Mouse (Mus musculus) heart, adult 2 months (tissue): ENCODE measurements around the gene Rlim.

Source experiments
- CTCF ChIP-seq: fragments of 200-600 bp; IDR thresholded peaks from 2 replicates; pipeline ENCODE4 v1.8.1; 2022; ENCODE audit warnings: antibody characterized with exemption, mild to moderate bottlenecking, moderate library complexity
- EP300 ChIP-seq: fragments of 200-500 bp; IDR thresholded peaks from 2 replicates; pipeline ENCODE4 v1.6.1; 2011; ENCODE audit warnings: low read depth, low read length, control low read depth; ENCODE audit not compliant: insufficient read depth
- POLR2A ChIP-seq: fragments of 200-500 bp; IDR thresholded peaks from 2 replicates; pipeline ENCODE4 v1.6.1; 2011; ENCODE audit warnings: mild to moderate bottlenecking, low read depth, low read length, control low read depth; ENCODE audit not compliant: insufficient read depth

GRCm38 (mm10) chrX:103914790-103915189 lies 66.3 kb downstream of the Rlim start:
- TF ChIP-seq POLR2A = no peak
- TF ChIP-seq CTCF = peak; percentile 74
- TF ChIP-seq EP300 = no peak
